Mouse (Mus musculus): Measurements from ENCODE around the gene Plcl2.
A peak's percentile ranks its signal among the peaks of the same experiment; 100 is the strongest.
"Not testable (repeated sequence)": the region's sequence is repeated elsewhere in the genome, so short reads cannot be mapped to it uniquely, and the experiment has no call there.

The Plcl2 gene

GRCm38 (mm10) chr17:50530089-50530488, 20.9 kb downstream of the Plcl2 start:
- DNase-seq (ENCODE audit: low read depth in 1 of 2, low spot score in 2 of 2): no peak

DNA sequence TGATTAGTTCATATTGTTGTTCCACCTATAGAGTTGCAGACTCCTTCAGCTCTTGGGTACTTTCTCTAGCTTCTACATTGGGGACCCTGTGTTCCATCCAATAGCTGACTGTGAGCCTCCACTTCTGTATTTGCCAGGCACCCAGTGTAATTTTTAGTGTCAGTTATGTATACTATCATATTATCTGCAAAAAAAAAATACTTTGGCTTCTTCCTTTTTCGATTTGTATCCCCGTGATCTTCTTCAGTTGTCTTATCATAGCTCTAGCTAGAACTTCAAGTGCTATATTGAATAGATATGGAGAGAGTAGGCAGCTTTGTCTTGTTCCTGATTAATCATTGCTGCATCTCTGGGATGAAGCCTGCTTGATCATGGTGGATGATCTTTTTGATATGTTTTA, 25.7 kb downstream of the Plcl2 start:
- DNase-seq (ENCODE audit: low read depth in 1 of 2, low spot score in 2 of 2): not testable (repeated sequence)

DNA sequence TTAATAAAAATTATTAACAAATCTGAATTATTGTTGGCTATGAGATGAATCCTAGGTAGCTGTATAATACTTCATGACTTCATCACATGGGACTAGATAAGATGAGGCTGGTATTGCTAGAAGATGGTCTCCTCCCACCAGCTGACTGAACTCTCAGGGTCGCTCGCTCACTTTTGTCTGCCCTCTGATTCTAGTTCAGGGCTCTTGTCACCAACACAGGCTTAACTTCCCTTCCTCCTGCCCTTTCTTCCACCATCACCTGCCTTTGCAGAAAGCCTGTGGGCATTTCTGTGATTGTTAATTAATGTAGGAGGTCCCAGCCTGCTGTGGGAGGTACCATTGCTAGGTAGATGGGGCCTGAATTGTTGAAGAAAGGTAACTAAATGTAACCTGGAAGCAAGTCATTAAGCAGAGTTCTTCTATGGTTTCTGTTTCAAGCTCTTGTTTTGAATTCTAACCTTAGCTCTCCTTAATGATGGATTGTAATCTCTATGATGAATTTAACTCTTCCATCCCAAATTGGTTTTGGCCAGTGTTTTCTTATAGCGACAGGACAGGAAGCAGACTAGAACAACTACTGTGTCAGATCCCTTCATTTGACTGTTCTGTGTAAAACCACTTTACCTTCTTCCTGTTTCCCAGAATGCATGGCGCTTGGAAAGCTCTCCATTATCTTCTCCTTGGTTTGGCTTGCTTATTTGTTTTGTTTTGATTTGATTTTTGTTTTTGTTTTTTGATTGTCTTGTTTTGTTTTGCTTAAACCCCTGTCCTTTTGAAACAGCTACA, 27.4 kb downstream of the Plcl2 start:
- no peak for DNase-seq (ENCODE audit: low read depth in 1 of 2, low spot score in 2 of 2)

GRCm38 (mm10) chr17:50537786-50538185, 28.6 kb downstream of the Plcl2 start:
- DNase-seq (ENCODE audit: low read depth in 1 of 2, low spot score in 2 of 2): no peak

GRCm38 (mm10) chr17:50544860-50545259, 35.7 kb downstream of the Plcl2 start:
- no peak for DNase-seq (ENCODE audit: low read depth in 1 of 2, low spot score in 2 of 2)

GRCm38 (mm10) chr17:50545274-50545673, 36.1 kb downstream of the Plcl2 start:
- DNase-seq (ENCODE audit: low read depth in 1 of 2, low spot score in 2 of 2): no peak

GRCm38 (mm10) chr17:50552130-50552529, 42.9 kb downstream of the Plcl2 start:
- no peak for DNase-seq (ENCODE audit: low read depth in 1 of 2, low spot score in 2 of 2)

DNA sequence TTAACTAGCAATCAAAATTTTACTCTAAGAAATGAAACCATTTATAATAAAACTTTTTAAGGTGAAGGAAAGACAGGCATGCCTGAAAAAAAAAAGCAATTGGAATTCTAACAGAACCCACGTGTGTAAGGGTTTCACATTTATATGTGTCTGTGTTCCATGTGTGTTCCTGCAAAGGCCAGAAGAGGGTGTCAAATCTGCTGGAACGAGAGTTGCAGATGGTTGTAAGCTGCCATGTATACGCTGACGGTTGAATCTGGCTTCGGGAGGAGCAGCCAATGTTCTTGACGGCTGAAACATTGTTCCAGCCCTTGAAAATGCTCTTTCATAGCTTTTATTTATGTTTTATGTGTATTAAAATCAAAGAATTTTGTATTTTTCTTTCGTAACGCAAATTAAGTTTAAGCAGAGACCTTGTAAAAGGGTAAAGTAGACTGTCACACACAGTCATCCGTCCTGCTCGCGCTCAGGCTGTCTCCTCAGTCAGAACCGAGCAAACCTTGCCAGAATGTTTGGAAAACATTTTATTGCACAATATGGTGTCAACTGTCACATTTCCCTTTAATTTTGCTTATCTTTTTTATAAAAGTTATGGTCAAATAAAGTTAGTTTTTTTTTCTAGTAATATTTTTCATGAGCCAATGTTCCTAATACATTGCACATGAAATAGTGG, 48.5 kb downstream of the Plcl2 start:
- no peak for DNase-seq (ENCODE audit: low read depth in 1 of 2, low spot score in 2 of 2)

GRCm38 (mm10) chr17:50558239-50558625, 49.0 kb downstream of the Plcl2 start:
- DNase-seq (ENCODE audit: low read depth in 1 of 2, low spot score in 2 of 2): no peak

DNA sequence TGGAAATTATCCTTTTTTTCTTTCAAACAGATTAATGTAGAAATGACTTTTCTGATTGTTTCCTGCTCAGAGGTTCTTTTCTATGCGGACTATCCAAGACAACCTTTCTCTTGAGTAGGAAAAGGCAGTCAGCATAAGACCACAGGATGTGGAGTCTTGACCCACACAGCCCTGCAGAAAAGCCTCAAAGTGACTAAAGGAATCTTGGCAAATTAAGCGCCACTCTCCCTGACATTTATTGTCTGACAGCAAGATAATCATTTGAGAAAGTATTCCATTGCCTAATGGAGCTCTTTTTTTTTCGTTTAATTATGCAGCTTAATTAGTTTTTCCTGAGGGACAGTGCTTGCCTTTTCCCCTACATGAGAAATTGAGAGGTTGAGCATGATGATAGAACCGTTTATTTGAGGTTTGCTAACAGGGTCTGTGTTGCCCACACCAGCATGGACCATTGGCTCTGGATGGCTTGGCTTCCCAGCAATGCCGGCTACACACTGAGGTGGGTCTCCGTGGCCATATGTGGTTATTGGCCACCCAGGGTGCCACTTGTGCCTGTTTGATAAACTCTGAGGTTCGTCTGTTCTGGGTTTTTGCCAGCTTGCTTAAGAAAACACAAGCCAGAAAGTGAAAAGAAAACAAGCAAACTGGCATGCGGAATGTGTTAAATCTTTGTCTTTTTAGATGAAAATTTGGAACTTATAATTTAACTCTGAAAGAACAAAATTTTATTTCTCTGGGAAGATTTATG, 56.3 kb downstream of the Plcl2 start:
- no peak for DNase-seq (ENCODE audit: low read depth in 1 of 2, low spot score in 2 of 2)

GRCm38 (mm10) chr17:50568846-50569245, 59.6 kb downstream of the Plcl2 start:
- no peak for DNase-seq (ENCODE audit: low read depth in 1 of 2, low spot score in 2 of 2)

DNA sequence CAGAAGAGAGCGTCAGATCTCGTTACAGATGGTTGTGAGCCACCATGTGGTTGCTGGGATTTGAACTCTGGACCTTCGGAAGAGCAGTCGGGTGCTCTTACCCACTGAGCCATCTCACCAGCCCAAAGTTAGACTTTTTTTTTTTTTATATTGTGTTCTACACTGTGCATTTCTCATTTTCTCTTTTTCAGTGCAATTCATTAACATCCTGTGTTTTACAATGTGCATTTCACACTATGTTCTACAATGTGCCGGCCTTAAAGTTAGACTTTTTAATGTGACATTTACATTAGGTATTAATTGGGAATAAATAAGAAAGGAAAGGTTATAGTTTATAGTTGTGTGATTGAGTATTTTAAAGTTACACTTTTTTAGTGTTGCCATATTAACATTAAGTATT, 61.0 kb downstream of the Plcl2 start:
- not testable (repeated sequence) for DNase-seq (ENCODE audit: low read depth in 1 of 2, low spot score in 2 of 2)

DNA sequence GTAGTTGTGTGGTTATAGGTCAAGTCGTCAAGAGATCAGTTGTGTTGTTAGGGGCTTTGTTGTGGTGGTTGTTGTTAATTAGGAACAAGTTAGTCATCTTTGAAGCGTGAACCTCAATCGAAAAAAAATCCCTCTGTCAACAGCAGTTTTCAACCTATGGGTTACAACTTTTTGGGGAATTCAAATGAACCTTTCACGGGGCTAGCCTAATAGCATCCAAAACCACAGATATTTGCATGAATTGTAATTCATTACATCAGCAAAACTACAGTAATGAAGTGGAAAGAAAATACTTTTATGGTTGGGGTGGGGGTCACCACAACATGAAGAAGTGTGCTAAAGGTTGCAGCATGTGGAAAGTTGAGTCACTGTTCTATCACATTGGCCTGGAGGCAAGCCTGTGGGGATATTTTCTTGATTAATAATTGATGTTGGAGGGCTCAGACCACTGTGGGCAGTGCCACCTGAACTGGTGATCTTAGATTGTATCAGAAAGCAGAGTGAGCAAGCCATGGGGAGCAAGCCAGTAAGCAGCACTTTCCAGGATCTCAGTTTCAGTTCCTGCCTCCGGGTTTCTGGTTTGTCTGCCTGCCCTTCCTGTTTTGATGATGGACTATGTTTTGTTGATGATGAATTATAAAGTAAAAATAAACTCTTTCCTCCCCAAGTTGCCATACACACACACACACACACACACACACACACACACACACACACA, 61.6 kb downstream of the Plcl2 start:
- DNase-seq (ENCODE audit: low read depth in 1 of 2, low spot score in 2 of 2): peak; percentile 19 to 31

GRCm38 (mm10) chr17:50574161-50574560, 65.0 kb downstream of the Plcl2 start:
- no peak for DNase-seq (ENCODE audit: low read depth in 1 of 2, low spot score in 2 of 2)

- no peak for DNase-seq (ENCODE audit: low read depth in 1 of 2, low spot score in 2 of 2)
Measured at GRCm38 (mm10) chr17:50580416-50580815, 71.2 kb downstream of the Plcl2 start.

GRCm38 (mm10) chr17:50586834-50587233, 77.6 kb downstream of the Plcl2 start:
- no peak for DNase-seq (ENCODE audit: low read depth in 1 of 2, low spot score in 2 of 2)

- DNase-seq (ENCODE audit: low read depth in 1 of 2, low spot score in 2 of 2): no peak
Measured at GRCm38 (mm10) chr17:50587941-50588340, 78.7 kb downstream of the Plcl2 start.

GRCm38 (mm10) chr17:50600178-50600577, 91.0 kb downstream of the Plcl2 start:
- DNase-seq (ENCODE audit: low read depth in 1 of 2, low spot score in 2 of 2): no peak

GRCm38 (mm10) chr17:50600696-50601095, 91.5 kb downstream of the Plcl2 start:
- DNase-seq (ENCODE audit: low read depth in 1 of 2, low spot score in 2 of 2): no peak

GRCm38 (mm10) chr17:50606890-50607289, 97.7 kb downstream of the Plcl2 start:
- DNase-seq (ENCODE audit: low read depth in 1 of 2, low spot score in 2 of 2): no peak

GRCm38 (mm10) chr17:50609908-50610307, 100.7 kb downstream of the Plcl2 start:
- no peak for DNase-seq (ENCODE audit: low read depth in 1 of 2, low spot score in 2 of 2)

Measured in monocyte, adult 2 months (primary cell).